Mouse (Mus musculus): Measurements from ENCODE around the gene Tmem253. TPM values are rescaled to one million over a fixed set of nuclear protein-coding genes. Genes with fewer than 3 reads are reported as not detected.

Tmem253 gene
- total RNA-seq, 2 experiments from 2014 or later: 0.37 TPM; not detected in 1

DNA sequence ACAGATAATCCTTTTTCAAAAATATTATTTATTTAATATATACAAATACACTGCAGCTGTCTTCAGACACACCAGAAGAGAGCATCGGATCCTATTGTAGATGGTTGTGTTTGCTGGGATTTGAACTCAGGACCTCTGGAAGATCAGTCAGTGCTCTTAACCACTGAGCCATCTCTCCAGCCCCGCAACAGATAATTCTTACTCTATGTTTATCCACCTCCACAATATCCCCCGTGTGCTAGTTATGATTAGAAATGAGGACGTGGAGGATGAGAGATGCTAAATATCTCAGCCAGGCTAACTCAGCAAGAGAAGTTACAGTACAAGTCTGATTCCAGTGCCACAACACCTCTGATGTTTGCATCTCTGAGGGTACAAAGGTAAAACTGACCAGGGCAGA is 21.0 kb upstream of the Tmem253 start:
- TF ChIP-seq CTCF (IDR thresholded peaks at IDR 0.05): no peak
- DNase-seq (ENCODE audit: extremely low spot score in 1 of 2, low spot score in 2 of 2): no peak
- intact Hi-C loops (cut with DNase I): no loop called here
- Histone ChIP-seq H3K27ac (no peak overlapping the region), H3K4me3 (no peak overlapping the region)

DNA sequence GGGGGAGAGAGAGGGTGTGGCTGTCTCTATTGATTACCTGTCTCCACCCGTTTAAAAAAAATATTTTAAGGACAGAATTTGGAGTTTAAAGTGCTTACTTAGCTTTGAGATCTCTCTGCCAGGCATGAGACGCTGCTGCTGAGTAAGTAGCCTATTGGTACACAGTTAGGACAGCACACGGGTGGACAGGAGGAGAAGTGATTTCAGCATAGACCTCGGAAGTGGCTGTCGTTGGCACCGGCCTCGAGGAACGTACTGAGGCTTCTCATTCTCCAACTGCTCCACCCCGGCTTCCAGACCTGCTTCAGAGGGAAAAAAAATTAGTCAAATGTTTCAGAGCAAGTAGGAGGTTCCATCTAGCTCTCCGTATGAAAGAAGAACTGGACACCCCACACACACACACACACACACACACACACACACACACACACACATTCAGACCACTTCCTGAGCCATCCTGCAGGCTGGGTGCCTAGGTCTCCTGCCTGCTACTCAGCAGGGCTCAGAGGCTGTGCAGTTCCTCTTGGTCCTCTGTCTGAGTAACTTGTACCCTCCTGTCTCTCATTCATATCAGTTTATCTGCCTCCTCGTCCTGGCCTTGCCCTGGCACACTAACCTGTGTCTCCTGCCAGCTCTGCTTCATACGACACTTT is 20.1 kb upstream of the Tmem253 start:
- DNase-seq (ENCODE audit: extremely low spot score in 1 of 2, low spot score in 2 of 2): no peak
- intact Hi-C loops (cut with DNase I): no loop called here
- Histone ChIP-seq H3K27ac (no peak overlapping the region), H3K4me3 (no peak overlapping the region)
- TF ChIP-seq CTCF (IDR thresholded peaks at IDR 0.05): no peak

DNA sequence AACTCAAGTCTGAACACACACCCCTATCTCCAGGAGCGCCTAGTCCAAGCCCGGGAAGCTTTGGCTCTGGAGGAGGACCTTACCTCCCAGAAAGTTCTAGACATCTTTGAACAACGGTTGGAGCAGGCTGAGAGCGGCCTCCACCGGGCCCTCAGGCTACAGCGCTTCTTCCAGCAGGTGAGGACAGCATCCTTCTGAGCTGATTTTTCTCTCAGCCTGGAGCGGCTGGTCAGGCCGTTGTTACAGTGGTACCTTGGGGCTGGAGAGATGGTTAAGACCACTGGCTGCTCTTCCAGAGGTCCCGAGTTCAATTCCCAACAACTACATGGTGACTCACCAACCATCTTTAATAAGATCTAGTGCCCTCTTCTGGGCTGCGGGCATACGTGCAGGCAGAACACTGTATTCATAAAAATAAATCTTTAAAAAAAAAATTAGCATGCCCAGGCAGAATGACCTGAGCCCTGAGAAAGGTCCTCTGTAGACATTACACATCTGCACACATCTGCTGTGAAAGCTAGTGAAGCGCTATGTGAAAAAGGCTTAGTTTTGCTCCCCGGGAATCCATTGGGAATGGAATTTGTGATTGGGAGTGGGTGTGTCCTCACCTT is 19.1 kb upstream of the Tmem253 start:
- H3K27ac ChIP-seq: no peak overlapping the region
- intact Hi-C loops (cut with DNase I): no loop called here
- DNase-seq (ENCODE audit: extremely low spot score in 1 of 2, low spot score in 2 of 2): no peak
- no peak overlapping the region for H3K4me3 ChIP-seq
- peak; percentile 57 for TF ChIP-seq CTCF (IDR thresholded peaks at IDR 0.05)

DNA sequence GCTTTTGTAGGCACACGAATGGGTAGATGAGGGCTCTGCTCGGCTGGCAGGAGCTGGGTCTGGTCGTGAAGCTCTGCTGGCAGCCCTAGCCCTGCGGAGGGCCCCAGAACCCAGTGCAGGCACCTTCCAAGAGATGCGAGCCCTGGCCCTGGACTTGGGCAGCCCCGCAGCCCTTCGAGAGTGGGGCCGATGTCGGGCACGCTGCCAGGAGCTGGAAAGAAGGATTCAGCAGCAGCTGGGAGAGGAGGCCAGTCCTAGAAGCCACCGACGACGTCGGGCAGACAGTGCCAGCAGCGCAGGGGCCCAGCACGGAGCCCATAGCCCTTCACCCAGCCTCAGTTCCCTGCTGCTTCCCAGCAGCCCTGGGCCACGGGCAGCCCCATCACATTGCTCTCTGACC is 18.6 kb upstream of the Tmem253 start:
- TF ChIP-seq CTCF (IDR thresholded peaks at IDR 0.05): no peak
- intact Hi-C loops (cut with DNase I): no loop called here
- no peak overlapping the region for H3K27ac ChIP-seq
- H3K4me3 ChIP-seq: no peak overlapping the region
- DNase-seq (ENCODE audit: extremely low spot score in 1 of 2, low spot score in 2 of 2): peak in 1 of 2 experiments; percentile 21

DNA sequence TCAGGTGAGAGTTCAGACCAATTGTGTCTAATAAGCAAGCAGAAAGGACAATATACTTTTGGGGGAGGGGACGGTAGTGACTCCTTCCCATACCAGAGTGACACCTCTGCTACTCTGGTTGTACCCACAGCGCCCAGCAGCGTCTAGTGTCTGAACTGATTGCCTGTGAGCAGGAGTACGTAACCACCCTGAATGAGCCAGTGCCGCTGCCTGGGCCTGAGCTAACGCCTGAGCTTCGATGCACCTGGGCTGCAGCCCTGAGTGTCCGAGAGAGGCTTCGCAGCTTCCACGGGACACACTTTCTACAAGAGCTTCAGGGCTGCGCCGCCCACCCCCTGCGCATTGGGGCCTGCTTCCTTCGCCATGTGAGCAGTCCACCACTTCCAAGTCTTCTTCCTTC is 18.0 kb upstream of the Tmem253 start:
- no peak for TF ChIP-seq CTCF (IDR thresholded peaks at IDR 0.05)
- intact Hi-C loops (cut with DNase I): no loop called here

DNA sequence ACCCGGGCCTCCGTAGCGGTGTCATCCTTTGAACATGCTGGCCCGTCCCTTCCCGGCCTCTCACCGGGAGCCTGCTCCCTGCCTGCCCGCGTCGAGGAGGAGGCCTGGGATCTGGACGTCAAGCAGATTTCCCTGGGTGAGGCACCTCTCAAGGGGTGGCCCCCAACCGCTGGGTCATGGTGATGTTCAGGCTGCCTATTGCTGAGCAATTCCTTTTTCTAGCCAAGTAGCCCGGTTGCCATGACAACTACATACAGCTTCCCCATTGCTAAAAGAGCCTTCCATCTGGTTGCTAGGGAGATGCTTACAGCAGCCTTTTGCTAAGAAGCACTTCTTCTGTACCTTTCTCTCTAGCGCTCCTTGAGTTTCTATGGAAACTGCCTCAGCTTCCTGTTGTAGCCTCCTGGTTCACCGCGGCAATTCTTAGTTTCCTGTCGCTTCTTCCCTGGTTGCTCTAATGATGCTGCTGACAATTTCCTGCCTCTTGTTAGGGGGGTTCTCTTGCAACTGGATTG is 11.4 kb upstream of the Tmem253 start:
- TF ChIP-seq CTCF (IDR thresholded peaks at IDR 0.05): no peak; the same call in 1 of the 2 replicates
- peak overlapping the region; percentile 91 for H3K27ac ChIP-seq
- DNase-seq (ENCODE audit: extremely low spot score in 1 of 2, low spot score in 2 of 2): peak; percentile 75 to 81
- intact Hi-C loops (cut with DNase I): no loop called here
- H3K4me3 ChIP-seq: peak overlapping the region; percentile 45

More for the DNA sequence above, 18.0 kb upstream of the Tmem253 start:
- Histone ChIP-seq H3K4me3 (no peak overlapping the region), H3K27ac (no peak overlapping the region)
- no peak for DNase-seq (ENCODE audit: extremely low spot score in 1 of 2, low spot score in 2 of 2)

DNA sequence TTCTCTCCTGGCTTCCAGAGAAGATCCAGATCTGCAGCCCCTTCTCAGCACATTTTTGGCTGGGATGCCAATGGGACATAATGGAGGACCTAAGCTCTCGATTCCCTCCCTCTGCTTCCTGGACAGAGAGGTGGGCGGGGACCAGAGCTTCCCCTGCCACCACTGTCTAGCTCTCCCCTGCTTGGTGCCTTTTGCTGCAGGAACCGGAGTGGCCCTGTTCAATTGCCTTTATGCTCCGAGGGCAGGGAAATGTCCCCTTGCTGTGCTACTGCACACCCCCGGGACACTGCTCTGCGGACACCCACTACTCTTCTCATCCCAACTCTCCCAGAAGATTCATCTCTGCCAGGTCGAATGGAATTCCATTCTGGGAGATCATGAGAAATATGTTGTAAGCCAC is 10.3 kb upstream of the Tmem253 start:
- H3K27ac ChIP-seq: no peak overlapping the region
- intact Hi-C loops (cut with DNase I): no loop called here
- no peak overlapping the region for H3K4me3 ChIP-seq
- no peak for TF ChIP-seq CTCF (IDR thresholded peaks at IDR 0.05)
- no peak for DNase-seq (ENCODE audit: extremely low spot score in 1 of 2, low spot score in 2 of 2)

DNA sequence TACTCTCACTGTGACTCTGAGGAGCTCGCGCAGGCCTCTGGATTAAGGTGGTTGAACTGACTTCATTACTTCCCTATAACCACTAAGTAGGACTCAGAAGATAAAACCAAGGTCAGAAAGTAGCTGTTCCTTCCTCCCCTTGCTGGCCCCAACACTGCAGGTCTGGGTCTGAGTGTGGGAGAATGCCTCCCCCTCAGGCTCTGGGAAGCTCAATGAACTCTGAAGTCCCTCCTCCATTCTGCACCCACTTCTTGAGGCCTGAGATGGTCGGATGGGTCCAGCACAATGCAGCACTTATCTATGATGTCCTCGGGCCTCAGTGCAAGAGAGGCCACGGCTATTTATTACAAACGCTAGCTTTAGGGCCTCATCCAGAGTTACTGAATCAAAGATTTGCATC is 9.8 kb upstream of the Tmem253 start:
- no peak for DNase-seq (ENCODE audit: extremely low spot score in 1 of 2, low spot score in 2 of 2)
- no peak overlapping the region for H3K27ac ChIP-seq
- H3K4me3 ChIP-seq: no peak overlapping the region
- no peak for TF ChIP-seq CTCF (IDR thresholded peaks at IDR 0.05)
- intact Hi-C loops (cut with DNase I): no loop called here

DNA sequence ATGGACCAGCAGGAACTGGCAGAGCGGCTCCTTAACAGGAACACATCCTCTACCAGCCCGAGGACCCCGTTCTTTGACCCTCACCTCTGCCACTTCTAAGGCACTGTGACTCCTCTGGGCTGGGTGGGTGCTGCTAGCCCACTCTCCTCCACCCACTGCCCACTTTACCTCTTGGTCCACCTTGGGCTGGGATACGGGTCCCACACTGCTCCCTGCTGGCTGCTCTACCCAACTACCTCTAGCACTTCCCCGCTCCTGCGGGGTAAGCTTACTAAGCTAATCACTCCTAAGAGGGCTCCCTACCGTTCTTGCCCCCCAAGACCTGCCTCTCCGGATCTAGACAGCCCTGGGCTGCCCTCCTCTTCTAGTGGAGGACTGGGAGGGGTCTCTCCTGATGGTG is 9.2 kb upstream of the Tmem253 start:
- H3K27ac ChIP-seq: no peak overlapping the region
- TF ChIP-seq CTCF (IDR thresholded peaks at IDR 0.05): peak; percentile 35
- H3K4me3 ChIP-seq: no peak overlapping the region
- intact Hi-C loops (cut with DNase I): no loop called here
- DNase-seq (ENCODE audit: extremely low spot score in 1 of 2, low spot score in 2 of 2): no peak

DNA sequence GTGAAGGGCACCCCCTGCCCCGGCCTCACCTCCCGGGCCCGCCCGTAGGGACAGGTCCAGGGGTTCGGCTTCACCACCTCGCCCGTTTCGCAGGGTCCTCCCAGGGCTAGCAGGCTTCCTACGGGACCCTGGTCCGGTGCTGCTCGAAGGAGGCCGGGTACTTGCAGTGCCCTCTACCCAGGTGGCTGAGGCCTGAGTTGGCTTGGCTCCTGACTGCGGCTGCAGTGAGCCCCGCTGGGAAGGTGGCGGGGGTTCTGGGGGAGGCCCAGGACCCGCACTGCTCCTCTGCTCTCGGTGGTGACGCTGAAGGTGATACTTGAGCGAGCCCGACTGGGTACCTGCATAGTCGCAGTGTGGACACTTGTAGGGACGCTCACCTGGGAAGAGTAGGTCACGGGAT is 8.7 kb upstream of the Tmem253 start:
- intact Hi-C loops (cut with DNase I): no loop called here
- no peak for TF ChIP-seq CTCF (IDR thresholded peaks at IDR 0.05)
- Histone ChIP-seq H3K4me3 (no peak overlapping the region), H3K27ac (no peak overlapping the region)
- DNase-seq (ENCODE audit: extremely low spot score in 1 of 2, low spot score in 2 of 2): no peak

DNA sequence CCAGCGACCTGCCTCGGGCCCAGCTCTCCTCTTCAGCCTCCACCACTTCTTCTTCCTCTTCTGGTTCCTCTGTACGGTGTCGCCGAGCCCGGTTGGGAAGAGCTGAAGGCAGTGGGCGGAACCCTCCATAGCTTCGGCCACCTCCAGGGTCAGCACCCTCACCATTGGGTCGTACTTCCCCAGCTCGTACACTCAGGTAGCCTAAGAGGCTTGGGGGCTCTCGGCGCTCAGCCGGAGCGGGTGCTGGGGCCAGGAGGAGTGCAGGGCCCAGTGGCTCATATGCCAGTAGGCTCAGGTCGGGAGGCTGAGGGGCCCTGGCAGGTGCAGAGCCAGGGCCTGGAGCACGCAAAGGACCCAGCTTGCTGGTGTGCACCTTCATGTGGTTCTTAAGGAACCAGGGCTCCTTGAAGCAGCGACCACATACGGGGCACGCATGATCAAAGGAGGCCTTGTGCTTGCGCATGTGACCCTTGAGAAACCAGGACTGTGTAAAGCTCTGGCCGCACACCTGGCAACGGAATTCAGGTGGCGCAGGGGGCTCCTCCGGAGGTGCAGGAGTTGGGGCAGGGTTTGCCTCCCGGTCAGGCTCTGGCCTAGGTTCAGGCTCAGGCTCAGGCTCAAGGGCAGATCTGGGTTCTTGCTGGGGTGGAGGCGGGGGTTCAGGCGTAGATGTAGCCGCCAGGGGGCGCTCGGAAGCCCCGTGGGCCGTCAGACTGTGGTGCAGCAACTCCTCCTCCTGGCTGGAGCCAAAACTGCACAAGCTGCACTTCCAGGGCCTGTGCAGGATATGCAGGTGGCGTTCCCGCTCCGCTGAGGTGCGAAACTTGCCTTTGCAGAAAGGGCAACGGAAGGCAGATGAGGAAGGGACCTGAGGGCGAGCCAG is 6.9 kb upstream of the Tmem253 start:
- H3K27ac ChIP-seq: peak overlapping the region; percentile 28
- DNase-seq (ENCODE audit: extremely low spot score in 1 of 2, low spot score in 2 of 2): peak; percentile 91 to 93
- TF ChIP-seq CTCF (IDR thresholded peaks at IDR 0.05): no peak; the same call in none of the 2 replicates
- intact Hi-C loops (cut with DNase I): loop anchor here (2.0 kb wide), 1 partner anchor 106 kb away; no protein-coding TSS in a partner anchor
- peak overlapping the region; percentile 37 for H3K4me3 ChIP-seq

DNA sequence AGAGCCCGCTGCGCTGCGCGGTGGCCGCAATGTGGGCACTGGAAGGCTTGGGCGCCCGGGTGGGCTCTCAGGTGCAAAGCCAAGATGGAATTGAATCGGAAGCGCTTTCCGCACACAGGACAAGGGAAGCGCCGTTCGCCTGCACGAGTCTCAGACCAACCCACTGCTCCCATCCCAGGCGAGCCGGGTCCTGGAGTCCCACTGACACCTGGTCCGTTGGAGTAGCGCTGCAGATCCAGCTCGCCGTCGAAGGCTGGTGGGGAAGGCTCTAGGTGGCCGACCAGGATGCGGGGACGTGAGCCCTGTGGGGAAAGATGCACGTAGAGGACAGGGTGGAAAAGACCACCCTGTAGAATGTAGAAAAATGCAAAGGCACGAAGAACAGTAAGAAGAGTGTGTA is 6.1 kb upstream of the Tmem253 start:
- peak overlapping the region; percentile 37 for H3K4me3 ChIP-seq
- DNase-seq (ENCODE audit: extremely low spot score in 1 of 2, low spot score in 2 of 2): no peak
- H3K27ac ChIP-seq: peak overlapping the region; percentile 28; the same call in 1 of the 2 replicates
- no peak for TF ChIP-seq CTCF (IDR thresholded peaks at IDR 0.05)
- intact Hi-C loops (cut with DNase I): loop anchor here (2.0 kb wide), 1 partner anchor 107 kb away; no protein-coding TSS in a partner anchor

Measured in left cerebral cortex, adult 2 months (tissue).